Mouse (Mus musculus) embryonic facial prominence, embryonic 10.5 days (tissue): ENCODE measurements around the gene Zfp526. TPM values are rescaled to one million over a fixed set of nuclear protein-coding genes. Genes with fewer than 3 reads are reported as not detected.

Experiments
- DNase-seq: peaks from one replicate; pipeline ENCODE4 v3.0.0-alpha.2; 2017; ENCODE audit warnings: low spot score
- H3K27ac ChIP-seq: fragments of 300-500 bp; sonication (generic); replicated peaks from 2 replicates; pipeline ENCODE4 v1.5.1; 2016; ENCODE audit warnings: mild to moderate bottlenecking
- H3K27me3 ChIP-seq: fragments of 300-500 bp; sonication (generic); replicated peaks from 2 replicates; pipeline ENCODE4 v1.6.1; 2016; ENCODE audit warnings: low read depth, mild to moderate bottlenecking; ENCODE audit not compliant: poor library complexity, severe bottlenecking
- H3K36me3 ChIP-seq: fragments of 300-500 bp; sonication (generic); replicated peaks from 2 replicates; pipeline ENCODE4 v1.6.1; 2016; ENCODE audit warnings: mild to moderate bottlenecking, moderate library complexity
- H3K4me1 ChIP-seq: fragments of 300-500 bp; sonication (generic); 2 replicates; pipeline ENCODE4 v1.6.1; 2016
- H3K4me3 ChIP-seq: fragments of 300-500 bp; sonication (generic); 2 replicates; pipeline ENCODE4 v1.5.1; 2016; ENCODE audit warnings: mild to moderate bottlenecking, moderate library complexity
- H3K9me3 ChIP-seq: fragments of 300-500 bp; sonication (generic); 2 replicates; pipeline ENCODE4 v1.6.1; 2016; ENCODE audit warnings: mild to moderate bottlenecking
- WGBS: fragments of 180-500 bp; shearing (Covaris S2); methylation state at CpG from one replicate; pipeline ENCODE4 v1.1.7; 2016; 5-methylcytosine and 5-hydroxymethylcytosine counted together
- polyA plus RNA-seq: library from polyadenylated mRNA; unstranded; fragments of >200 nt; fragmentation: Nextera tagmentation; extraction: Ambion mirVana; gene quantifications from 2 replicates; pipeline ENCODE4 v1.2.1, GENCODE M21; 2016

The Zfp526 gene
- polyA plus RNA-seq, 1 experiment from 2014 or later = 2.7 TPM

DNA sequence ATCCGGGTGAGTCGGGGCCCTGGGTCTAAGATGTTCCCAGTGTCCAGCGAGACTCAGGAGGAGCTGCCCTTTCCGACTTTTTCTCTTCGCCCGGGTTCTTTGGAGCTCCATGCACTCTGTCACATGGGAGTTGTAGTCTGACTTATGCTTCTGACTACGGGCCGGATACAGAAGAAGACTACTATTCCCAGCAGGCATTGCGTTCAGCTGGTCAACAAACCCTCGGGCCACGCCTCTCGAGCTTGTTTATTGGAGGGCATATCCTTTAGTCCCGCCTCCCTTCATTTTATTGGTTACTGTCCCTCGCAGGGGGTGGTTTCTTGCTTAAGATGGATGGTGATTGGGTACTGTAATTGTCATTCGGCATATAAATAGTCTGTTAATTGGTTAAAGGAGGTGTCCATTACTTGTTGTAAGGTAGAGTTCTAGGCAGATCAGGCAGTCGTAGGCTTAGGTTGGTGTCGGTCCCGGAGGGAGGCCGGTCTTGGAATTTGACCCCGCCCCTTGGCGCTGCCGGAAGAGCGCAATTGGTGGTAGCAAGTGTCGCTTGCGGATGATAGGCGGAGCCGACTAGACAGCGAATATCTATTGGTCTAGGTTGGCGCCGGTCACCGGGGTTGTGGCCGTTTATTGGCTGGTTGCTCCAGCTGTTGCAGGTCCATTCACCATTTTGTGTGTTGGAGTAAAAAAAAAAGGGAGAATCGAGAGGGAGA lies 46.7 kb downstream of the Zfp526 start:
- H3K36me3 ChIP-seq = peaks cover 21% of the 10 kb centered on the region
- under 1% methylated on average over 33 of the region's 33 CpGs for WGBS
- H3K4me3 ChIP-seq = peak overlapping the region; percentile 89
- peaks cover 49% of the 10 kb centered on the region for H3K4me1 ChIP-seq
- H3K9me3 ChIP-seq = no peaks in the 10 kb centered on the region
- DNase-seq = peak; percentile 98
- H3K27ac ChIP-seq = peak overlapping the region; percentile 96
- H3K27me3 ChIP-seq = no peaks in the 10 kb centered on the region; the same call in 1 of the 2 replicates

DNA sequence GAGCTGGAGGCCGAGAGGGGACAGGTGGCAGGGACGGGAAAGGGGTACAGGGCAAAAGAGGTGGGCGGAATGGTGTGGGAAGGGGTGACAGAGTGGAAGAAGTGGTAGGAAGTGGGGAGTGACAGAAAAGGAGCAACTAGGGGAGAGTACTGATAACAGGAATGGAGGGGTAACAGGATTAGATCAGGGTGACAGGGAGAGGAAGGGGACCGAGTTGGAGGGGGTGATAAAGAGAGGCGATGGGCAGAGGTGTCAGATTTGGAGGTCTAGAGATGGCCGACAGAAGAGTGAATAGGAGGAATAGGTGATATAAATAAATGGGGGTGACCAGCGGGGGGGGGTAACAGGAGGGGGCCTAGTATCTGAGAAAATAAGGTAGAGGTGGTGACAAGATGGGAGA lies 47.4 kb downstream of the Zfp526 start:
- WGBS = 6% methylated on average over 7 of the region's 7 CpGs
- no peak for DNase-seq
- Histone ChIP-seq H3K27me3 (no peaks in the 10 kb centered on the region; the same call in 1 of the 2 replicates), H3K27ac (peak overlapping the region; percentile 96), H3K4me3 (peak overlapping the region; percentile 89), H3K4me1 (peaks cover 52% of the 10 kb centered on the region), H3K9me3 (no peaks in the 10 kb centered on the region), H3K36me3 (peaks cover 28% of the 10 kb centered on the region)

GRCm38 (mm10) chr7:25269029-25269428 lies 47.8 kb downstream of the Zfp526 start:
- no peaks in the 10 kb centered on the region; the same call in 1 of the 2 replicates for H3K27me3 ChIP-seq
- DNase-seq = no peak
- no peaks in the 10 kb centered on the region for H3K9me3 ChIP-seq
- H3K27ac ChIP-seq = peak overlapping the region; percentile 96
- H3K36me3 ChIP-seq = peaks cover 32% of the 10 kb centered on the region
- peaks cover 50% of the 10 kb centered on the region for H3K4me1 ChIP-seq
- WGBS = 57% methylated on average over 4 of the region's 4 CpGs
- peak overlapping the region; percentile 89 for H3K4me3 ChIP-seq

GRCm38 (mm10) chr7:25269545-25270271 lies 48.5 kb downstream of the Zfp526 start:
- DNase-seq = no peak
- Histone ChIP-seq H3K36me3 (peaks cover 32% of the 10 kb centered on the region), H3K4me1 (peaks cover 49% of the 10 kb centered on the region), H3K27ac (peak overlapping the region; percentile 51), H3K27me3 (no peaks in the 10 kb centered on the region; the same call in 1 of the 2 replicates), H3K4me3 (peak overlapping the region; percentile 89), H3K9me3 (no peaks in the 10 kb centered on the region)
- 87% methylated on average over 8 of the region's 8 CpGs for WGBS

GRCm38 (mm10) chr7:25270652-25271633 lies 49.7 kb downstream of the Zfp526 start:
- peaks cover 60% of the 10 kb centered on the region for H3K4me1 ChIP-seq
- WGBS = 89% methylated on average over 35 of the region's 35 CpGs
- no peak for DNase-seq
- H3K27me3 ChIP-seq = no peaks in the 10 kb centered on the region
- peaks cover 32% of the 10 kb centered on the region for H3K36me3 ChIP-seq
- no peaks in the 10 kb centered on the region for H3K9me3 ChIP-seq
- 0 out of 2 replicates have a peak overlapping the region, but pooled peaks have one; percentile 89 for H3K4me3 ChIP-seq
- H3K27ac ChIP-seq = 0 out of 2 replicates have a peak overlapping the region, but pooled peaks have one; percentile 31

GRCm38 (mm10) chr7:25271651-25272444 lies 50.6 kb downstream of the Zfp526 start:
- peaks cover 64% of the 10 kb centered on the region for H3K4me1 ChIP-seq
- H3K27ac ChIP-seq = peak overlapping the region; percentile 11; the same call in 1 of the 2 replicates
- no peaks in the 10 kb centered on the region for H3K27me3 ChIP-seq
- no peak overlapping the region for H3K4me3 ChIP-seq
- H3K36me3 ChIP-seq = peaks cover 32% of the 10 kb centered on the region
- no peaks in the 10 kb centered on the region for H3K9me3 ChIP-seq
- DNase-seq = no peak
- WGBS = 88% methylated on average over 30 of the region's 30 CpGs

- no peak for DNase-seq
- Histone ChIP-seq H3K27ac (no peak overlapping the region), H3K4me1 (peaks cover 68% of the 10 kb centered on the region), H3K4me3 (no peak overlapping the region; the same call in 1 of the 2 replicates), H3K27me3 (no peaks in the 10 kb centered on the region), H3K36me3 (peaks cover 32% of the 10 kb centered on the region), H3K9me3 (no peaks in the 10 kb centered on the region)
- WGBS = 90% methylated on average over 38 of the region's 38 CpGs
Measured at GRCm38 (mm10) chr7:25272445-25273258, 51.4 kb downstream of the Zfp526 start.

GRCm38 (mm10) chr7:25273259-25274241 lies 52.3 kb downstream of the Zfp526 start:
- 91% methylated on average over 22 of the region's 22 CpGs for WGBS
- H3K4me3 ChIP-seq = no peak overlapping the region; the same call in 1 of the 2 replicates
- H3K27me3 ChIP-seq = no peaks in the 10 kb centered on the region
- peaks cover 32% of the 10 kb centered on the region for H3K36me3 ChIP-seq
- peaks cover 71% of the 10 kb centered on the region for H3K4me1 ChIP-seq
- H3K9me3 ChIP-seq = no peaks in the 10 kb centered on the region
- no peak for DNase-seq
- H3K27ac ChIP-seq = no peak overlapping the region

GRCm38 (mm10) chr7:25274571-25274970 lies 53.3 kb downstream of the Zfp526 start:
- WGBS = 76% methylated on average over 5 of the region's 5 CpGs
- H3K36me3 ChIP-seq = peaks cover 32% of the 10 kb centered on the region
- H3K4me3 ChIP-seq = no peak overlapping the region
- H3K27ac ChIP-seq = peak overlapping the region; percentile 8; the same call in 1 of the 2 replicates
- no peaks in the 10 kb centered on the region for H3K27me3 ChIP-seq
- H3K4me1 ChIP-seq = peaks cover 67% of the 10 kb centered on the region
- H3K9me3 ChIP-seq = no peaks in the 10 kb centered on the region
- no peak for DNase-seq

DNA sequence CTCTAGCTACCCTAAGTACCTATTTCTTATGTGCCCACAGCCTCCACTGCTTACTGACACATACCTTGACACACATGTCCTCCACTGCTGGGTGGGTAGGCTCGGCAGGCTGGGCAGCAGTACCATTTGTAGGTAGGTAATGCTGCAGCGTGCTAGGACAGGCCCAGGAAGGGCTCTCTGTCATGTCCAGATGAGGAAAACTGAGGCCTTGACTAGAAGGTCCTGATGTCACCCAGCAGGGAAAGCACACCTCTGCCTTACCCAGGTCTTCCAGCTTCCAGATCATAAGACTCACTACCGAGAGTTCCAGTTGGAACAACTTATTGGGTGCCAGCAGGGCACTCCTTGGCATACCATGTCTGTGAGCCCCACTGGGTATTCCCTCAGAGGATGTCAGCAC lies 53.8 kb downstream of the Zfp526 start:
- Histone ChIP-seq H3K36me3 (peaks cover 32% of the 10 kb centered on the region), H3K27ac (peak overlapping the region; percentile 8; the same call in 1 of the 2 replicates), H3K4me3 (no peak overlapping the region), H3K27me3 (no peaks in the 10 kb centered on the region), H3K9me3 (no peaks in the 10 kb centered on the region), H3K4me1 (peaks cover 67% of the 10 kb centered on the region)
- WGBS = 85% methylated on average over 3 of the region's 3 CpGs
- DNase-seq = no peak
